10 mouse cellular contexts compared by ENCODE assay signal in the genomic region with DNA sequence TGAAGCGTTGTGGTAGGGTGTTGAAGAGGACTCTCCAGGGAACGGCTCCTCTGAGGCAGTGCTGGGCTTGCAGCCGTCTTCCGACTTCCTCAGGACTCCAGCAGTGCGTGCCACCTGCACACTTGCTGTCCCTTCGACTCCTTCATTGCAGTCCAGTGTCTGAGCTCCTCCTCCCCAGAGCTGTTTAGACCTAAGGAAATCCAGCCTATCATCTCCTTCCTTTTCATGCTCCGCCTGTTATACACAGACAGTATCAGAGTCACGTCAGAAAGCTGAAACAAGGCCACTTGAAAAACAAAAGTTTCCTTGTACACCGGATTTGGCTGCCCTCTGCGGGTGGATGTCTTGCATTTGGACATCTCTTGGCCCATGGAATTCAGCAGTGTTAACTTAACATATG. TPM values are rescaled to one million over a fixed set of nuclear protein-coding genes. Genes with fewer than 3 reads are reported as not detected.
DNase-seq lines count a peak whose midpoint lies in the region; ATAC-seq lines count a peak whose summit lies in the region.
"Had no signal": no experiment of that assay in that cellular context is flagged by ENCODE, and none has a peak within 500 bp of the region (broad histone marks: within the 10 kb centered on the region; RNA-seq: fewer than 3 reads in every experiment).

No protein-coding gene starts in this region.

- no peaks in the 10 kb centered on the region for H3K4me1 ChIP-seq in forebrain, embryonic 13.5 days

- intact Hi-C loops in heart, postnatal 14 days (cut with DNase I): loop anchor here (5.0 kb wide), 2 partner anchors 115 to 170 kb away; no protein-coding TSS in a partner anchor

- H3K27me3 ChIP-seq in forebrain, embryonic 13.5 days: no peaks in the 10 kb centered on the region
- H3K27me3 ChIP-seq: CH12.LX; limb, embryonic 13.5 days had no signal

- H3K36me3 ChIP-seq in forebrain, embryonic 13.5 days (ENCODE audit: poor library complexity, severe bottlenecking): 0 out of 2 replicates have a peak, but pooled peaks cover 11% of the 10 kb centered on the region
- H3K36me3 ChIP-seq: limb, embryonic 13.5 days had no signal

- WGBS in forebrain, embryonic 13.5 days: 56% methylated on average over 10 of the region's 10 CpGs

- ATAC-seq in forebrain, embryonic 13.5 days: no peak
- ATAC-seq in inflammation-experienced regulatory T-cells, adult 6 months: no peak

- no peak overlapping the region for H3K27ac ChIP-seq in forebrain, embryonic 13.5 days
- H3K27ac ChIP-seq: limb, embryonic 13.5 days had no signal

- H3K4me3 ChIP-seq in forebrain, embryonic 13.5 days: no peak overlapping the region
- H3K4me3 ChIP-seq: limb, embryonic 13.5 days had no signal

- H3K9ac ChIP-seq in forebrain, embryonic 13.5 days: no peak overlapping the region
- H3K9ac ChIP-seq: limb, embryonic 13.5 days had no signal

- DNase-seq in gastrocnemius, adult 18-20 months (ENCODE audit: low spot score): peak; percentile 9
- no peak for DNase-seq in gastrocnemius, postnatal 10 days
- peak; percentile 12 for DNase-seq in testis, postnatal 14 days (ENCODE audit: low spot score)
- DNase-seq in testis, postnatal 10 days (ENCODE audit: low spot score): no peak
- peak; percentile 23 to 49 for DNase-seq in heart, postnatal 14 days
- no peak for DNase-seq in left cerebral cortex, adult 8-10 months (ENCODE audit: low spot score in 2 of 2)

- H3K9me3 ChIP-seq in forebrain, embryonic 13.5 days (replicated peaks): no peaks in the 10 kb centered on the region
- H3K9me3 ChIP-seq: limb, embryonic 13.5 days had no signal

- H3K4me2 ChIP-seq in forebrain, embryonic 13.5 days: no peak overlapping the region
- H3K4me2 ChIP-seq: limb, embryonic 13.5 days had no signal

RNA-seq across cellular contexts. Expression of gene Sertad4, which starts 41.7 kb away (rescaled TPM):
- total RNA-seq in gastrocnemius, adult 18-20 months (2021): 1 to 10 TPM in 1 of 2 experiments, under 1 TPM in 1; 0.66 to 2.6 TPM
- total RNA-seq in gastrocnemius, postnatal 10 days (2021): 10 to 100 TPM; 11.4 to 17.5 TPM
- 1 to 10 TPM; 4.8 to 6.3 TPM for total RNA-seq in heart, postnatal 14 days (2021)
- 10 to 100 TPM; 16.0 to 19.6 (median 17.7) TPM for total RNA-seq in left cerebral cortex, adult 8-10 months (2022)
- 20.4 and 20.5 TPM in 2 replicates for polyA plus RNA-seq in forebrain, embryonic 13.5 days (2015; fragmentation: Nextera tagmentation; extraction: Ambion mirVana)
- not detected for polyA plus RNA-seq in inflammation-experienced regulatory T-cells, adult 6 months (2017; shearing (Covaris generic))
- total RNA-seq: CH12.LX had no signal

Comparison
In these comparisons a context has a peak if more than half of its experiments do, and no peak if none do; other contexts are left out.
1. DNase-seq: peak in gastrocnemius, adult 18-20 months (single experiment), testis, postnatal 14 days (single experiment) and heart, postnatal 14 days (2 of 2); none in gastrocnemius, postnatal 10 days (single experiment), testis, postnatal 10 days (single experiment) and left cerebral cortex, adult 8-10 months (0 of 2).